Mouse (Mus musculus): ENCODE measurements around the gene Slc16a10.

GRCm38 (mm10) chr10:40135807-40136778, 6.0 kb downstream of the Slc16a10 start:
- TF ChIP-seq CTCF (IDR thresholded peaks at IDR 0.05; ENCODE audit: extremely low read depth, insufficient read length, insufficient replicate concordance, low read depth, low read length) = no peak
- TF ChIP-seq POLR2A (IDR thresholded peaks at IDR 0.05; ENCODE audit: low read depth, low read length) = no peak

Data from small intestine, adult 2 months (tissue).